ENCODE assay signal across 8 mouse cellular contexts in genomic region chr16:45844875-45845274, GRCm38 (mm10).
DNase-seq lines count a peak whose midpoint lies in the region; ATAC-seq and TF ChIP-seq lines count a peak whose summit lies in the region.

No protein-coding gene starts in this region.

- H3K27me3 ChIP-seq in lung, embryonic 14.5 days (ENCODE audit: insufficient read depth, low read length): no peaks in the 10 kb centered on the region
- peaks cover 15% of the 10 kb centered on the region for H3K27me3 ChIP-seq in hindbrain, embryonic 10.5 days (ENCODE audit: insufficient read depth, poor library complexity, severe bottlenecking)
- no peaks in the 10 kb centered on the region for H3K27me3 ChIP-seq in limb, embryonic 13.5 days
- H3K27me3 ChIP-seq in stomach, embryonic 14.5 days (ENCODE audit: control insufficient read depth, insufficient read depth, low read length): no peaks in the 10 kb centered on the region

- no peaks in the 10 kb centered on the region for H3K36me3 ChIP-seq in lung, embryonic 14.5 days (ENCODE audit: insufficient read depth)
- no peaks in the 10 kb centered on the region for H3K36me3 ChIP-seq in hindbrain, embryonic 10.5 days
- no peaks in the 10 kb centered on the region for H3K36me3 ChIP-seq in limb, embryonic 13.5 days
- no peaks in the 10 kb centered on the region for H3K36me3 ChIP-seq in stomach, embryonic 14.5 days (ENCODE audit: control insufficient read depth, insufficient read depth, low read length)

- ATAC-seq in lung, embryonic 14.5 days (ENCODE audit: insufficient read depth): no peak
- no peak for ATAC-seq in limb, embryonic 13.5 days (ENCODE audit: low FRiP score, low read depth)
- no peak for ATAC-seq in stomach, embryonic 14.5 days (ENCODE audit: insufficient number of reproducible peaks, insufficient read depth, low FRiP score, low read depth)

- peaks cover 13% of the 10 kb centered on the region for H3K4me1 ChIP-seq in lung, embryonic 14.5 days (ENCODE audit: insufficient read depth)
- peaks cover 23% of the 10 kb centered on the region for H3K4me1 ChIP-seq in hindbrain, embryonic 10.5 days (replicated peaks)
- peaks cover 34% of the 10 kb centered on the region for H3K4me1 ChIP-seq in limb, embryonic 13.5 days
- peaks cover 16% of the 10 kb centered on the region; the same call in 1 of the 2 replicates for H3K4me1 ChIP-seq in stomach, embryonic 14.5 days (ENCODE audit: control insufficient read depth, insufficient read depth, low read length)

- peak overlapping the region; percentile 77 for H3K4me3 ChIP-seq in lung, embryonic 14.5 days (ENCODE audit: low read depth, low read length)
- peak overlapping the region; percentile 78 for H3K4me3 ChIP-seq in hindbrain, embryonic 10.5 days
- peak overlapping the region; percentile 85 for H3K4me3 ChIP-seq in limb, embryonic 13.5 days
- peak overlapping the region; percentile 73 for H3K4me3 ChIP-seq in stomach, embryonic 14.5 days (ENCODE audit: low read depth, low read length)

- H3K9ac ChIP-seq in lung, embryonic 14.5 days: peak overlapping the region; percentile 93
- H3K9ac ChIP-seq in limb, embryonic 13.5 days: peak overlapping the region; percentile 94
- H3K9ac ChIP-seq in stomach, embryonic 14.5 days (replicated peaks; ENCODE audit: low read depth, low read length): peak overlapping the region; percentile 74; the same call in 1 of the 2 replicates

- peak; percentile 28 for DNase-seq in lung, embryonic 14.5 days
- no peak for DNase-seq in lung, postnatal 10 days
- no peak for DNase-seq in hindbrain, embryonic 10.5 days (ENCODE audit: low spot score)
- DNase-seq in gastrocnemius, postnatal 14 days: no peak
- DNase-seq in layer of hippocampus, postnatal 14 days (ENCODE audit: low spot score in 2 of 2): no peak
- DNase-seq in urinary bladder, adult 2 months (ENCODE audit: low spot score): no peak

- H3K27ac ChIP-seq in lung, embryonic 14.5 days (ENCODE audit: low read depth): peak overlapping the region; percentile 93; the same call in 1 of the 2 replicates
- H3K27ac ChIP-seq in hindbrain, embryonic 10.5 days: 0 out of 2 replicates have a peak overlapping the region, but pooled peaks have one; percentile 95
- H3K27ac ChIP-seq in limb, embryonic 13.5 days: peak overlapping the region; percentile 95; the same call in 1 of the 2 replicates
- H3K27ac ChIP-seq in stomach, embryonic 14.5 days (ENCODE audit: low read length): peak overlapping the region; percentile 90; the same call in 1 of the 2 replicates

- intact Hi-C loops in gastrocnemius, postnatal 14 days (cut with DNase I; ENCODE audit: low total_unique reads): no loop called here

- no peaks in the 10 kb centered on the region for H3K9me3 ChIP-seq in lung, embryonic 14.5 days (ENCODE audit: low read depth, low read length)
- no peaks in the 10 kb centered on the region for H3K9me3 ChIP-seq in hindbrain, embryonic 10.5 days
- H3K9me3 ChIP-seq in limb, embryonic 13.5 days: no peaks in the 10 kb centered on the region
- H3K9me3 ChIP-seq in stomach, embryonic 14.5 days (ENCODE audit: control insufficient read depth, low read depth, low read length): no peaks in the 10 kb centered on the region

- TF ChIP-seq CTCF in lung, embryonic 14.5 days (IDR thresholded peaks at IDR 0.05; ENCODE audit: low read depth): no peak

- WGBS in lung, embryonic 14.5 days: 18% methylated on average over 10 of the region's 10 CpGs
- WGBS in hindbrain, embryonic 10.5 days: 10% methylated on average over 10 of the region's 10 CpGs
- 10% methylated on average over 10 of the region's 10 CpGs for WGBS in limb, embryonic 13.5 days
- WGBS in stomach, embryonic 14.5 days: 13% methylated on average over 10 of the region's 10 CpGs

- H3K4me2 ChIP-seq in lung, embryonic 14.5 days: peak overlapping the region; percentile 67
- peak overlapping the region; percentile 75 for H3K4me2 ChIP-seq in limb, embryonic 13.5 days (replicated peaks)
- H3K4me2 ChIP-seq in stomach, embryonic 14.5 days (replicated peaks; ENCODE audit: low read depth, low read length): peak overlapping the region; percentile 63
